Mouse (Mus musculus): ENCODE data around the gene Aanat. TPM values are rescaled to one million over a fixed set of nuclear protein-coding genes. Genes with fewer than 3 reads are reported as not detected.

Aanat gene
- polyA plus RNA-seq, 1 experiment from 2014 or later, result not detected

GRCm38 (mm10) chr11:116593345-116593744, 7.1 kb downstream of the Aanat start:
- ATAC-seq (ENCODE audit: low read depth), result no peak
- 61% methylated on average over 4 of the region's 4 CpGs for WGBS
- H3K4me3 ChIP-seq (ENCODE audit: low read depth, low read length), result no peak overlapping the region
- no peak overlapping the region for H3K4me2 ChIP-seq (ENCODE audit: low read depth, low read length)
- no peak for DNase-seq (ENCODE audit: low spot score)
- no peaks in the 10 kb centered on the region for H3K27me3 ChIP-seq (replicated peaks; ENCODE audit: control insufficient read depth, insufficient read depth, low read length)
- no peak overlapping the region for H3K9ac ChIP-seq (ENCODE audit: low read depth, low read length)
- no peaks in the 10 kb centered on the region for H3K36me3 ChIP-seq (ENCODE audit: control insufficient read depth, insufficient read depth, low read length)
- H3K27ac ChIP-seq (replicated peaks; ENCODE audit: low read depth, low read length), result no peak overlapping the region
- peaks cover 9% of the 10 kb centered on the region; the same call in 1 of the 2 replicates for H3K4me1 ChIP-seq (ENCODE audit: control insufficient read depth, insufficient read depth, low read length)
- H3K9me3 ChIP-seq (ENCODE audit: control insufficient read depth, low read length), result no peaks in the 10 kb centered on the region

GRCm38 (mm10) chr11:116596766-116597165, 10.5 kb downstream of the Aanat start:
- no peaks in the 10 kb centered on the region for H3K9me3 ChIP-seq (ENCODE audit: control insufficient read depth, low read length)
- H3K27ac ChIP-seq (replicated peaks; ENCODE audit: low read depth, low read length), result no peak overlapping the region
- no peak overlapping the region for H3K9ac ChIP-seq (ENCODE audit: low read depth, low read length)
- H3K4me2 ChIP-seq (ENCODE audit: low read depth, low read length), result no peak overlapping the region
- no peak for ATAC-seq (ENCODE audit: low read depth)
- DNase-seq (ENCODE audit: low spot score), result no peak
- H3K4me3 ChIP-seq (ENCODE audit: low read depth, low read length), result no peak overlapping the region
- no peaks in the 10 kb centered on the region for H3K27me3 ChIP-seq (replicated peaks; ENCODE audit: control insufficient read depth, insufficient read depth, low read length)
- WGBS, result 86% methylated on average over 18 of the region's 19 CpGs
- 0 out of 2 replicates have a peak, but pooled peaks cover 3% of the 10 kb centered on the region for H3K4me1 ChIP-seq (ENCODE audit: control insufficient read depth, insufficient read depth, low read length)
- H3K36me3 ChIP-seq (ENCODE audit: control insufficient read depth, insufficient read depth, low read length), result no peaks in the 10 kb centered on the region

GRCm38 (mm10) chr11:116598193-116598592, 12.0 kb downstream of the Aanat start:
- 89% methylated on average over 8 of the region's 8 CpGs for WGBS
- DNase-seq (ENCODE audit: low spot score), result no peak
- no peaks in the 10 kb centered on the region for H3K27me3 ChIP-seq (replicated peaks; ENCODE audit: control insufficient read depth, insufficient read depth, low read length)

GRCm38 (mm10) chr11:116599230-116599629, 13.0 kb downstream of the Aanat start:
- H3K27me3 ChIP-seq (replicated peaks; ENCODE audit: control insufficient read depth, insufficient read depth, low read length), result no peaks in the 10 kb centered on the region
- H3K4me1 ChIP-seq (ENCODE audit: control insufficient read depth, insufficient read depth, low read length), result no peaks in the 10 kb centered on the region
- 85% methylated on average over 15 of the region's 15 CpGs for WGBS
- ATAC-seq (ENCODE audit: low read depth), result no peak
- no peaks in the 10 kb centered on the region for H3K9me3 ChIP-seq (ENCODE audit: control insufficient read depth, low read length)
- H3K4me3 ChIP-seq (ENCODE audit: low read depth, low read length), result no peak overlapping the region
- H3K4me2 ChIP-seq (ENCODE audit: low read depth, low read length), result no peak overlapping the region
- no peak overlapping the region for H3K27ac ChIP-seq (replicated peaks; ENCODE audit: low read depth, low read length)
- DNase-seq (ENCODE audit: low spot score), result no peak
- H3K36me3 ChIP-seq (ENCODE audit: control insufficient read depth, insufficient read depth, low read length), result 0 out of 2 replicates have a peak, but pooled peaks cover 8% of the 10 kb centered on the region
- no peak overlapping the region for H3K9ac ChIP-seq (ENCODE audit: low read depth, low read length)

More at GRCm38 (mm10) chr11:116598193-116598592, 12.0 kb downstream of the Aanat start:
- H3K4me2 ChIP-seq (ENCODE audit: low read depth, low read length), result no peak overlapping the region
- 0 out of 2 replicates have a peak, but pooled peaks cover 3% of the 10 kb centered on the region for H3K36me3 ChIP-seq (ENCODE audit: control insufficient read depth, insufficient read depth, low read length)
- H3K27ac ChIP-seq (replicated peaks; ENCODE audit: low read depth, low read length), result no peak overlapping the region
- H3K9me3 ChIP-seq (ENCODE audit: control insufficient read depth, low read length), result no peaks in the 10 kb centered on the region
- no peaks in the 10 kb centered on the region for H3K4me1 ChIP-seq (ENCODE audit: control insufficient read depth, insufficient read depth, low read length)
- ATAC-seq (ENCODE audit: low read depth), result no peak
- H3K9ac ChIP-seq (ENCODE audit: low read depth, low read length), result no peak overlapping the region
- no peak overlapping the region for H3K4me3 ChIP-seq (ENCODE audit: low read depth, low read length)

GRCm38 (mm10) chr11:116601166-116601565, 14.9 kb downstream of the Aanat start:
- 0 out of 2 replicates have a peak, but pooled peaks cover 8% of the 10 kb centered on the region for H3K36me3 ChIP-seq (ENCODE audit: control insufficient read depth, insufficient read depth, low read length)
- H3K4me1 ChIP-seq (ENCODE audit: control insufficient read depth, insufficient read depth, low read length), result no peaks in the 10 kb centered on the region
- H3K9ac ChIP-seq (ENCODE audit: low read depth, low read length), result no peak overlapping the region
- no peaks in the 10 kb centered on the region for H3K27me3 ChIP-seq (replicated peaks; ENCODE audit: control insufficient read depth, insufficient read depth, low read length)
- no peak overlapping the region for H3K27ac ChIP-seq (replicated peaks; ENCODE audit: low read depth, low read length)
- H3K4me2 ChIP-seq (ENCODE audit: low read depth, low read length), result no peak overlapping the region
- WGBS, result 100% methylated on average over 5 of the region's 8 CpGs
- H3K9me3 ChIP-seq (ENCODE audit: control insufficient read depth, low read length), result no peaks in the 10 kb centered on the region
- H3K4me3 ChIP-seq (ENCODE audit: low read depth, low read length), result no peak overlapping the region
- DNase-seq (ENCODE audit: low spot score) (no peak), ATAC-seq (ENCODE audit: low read depth) (no peak)

- Histone ChIP-seq H3K27me3 (replicated peaks; ENCODE audit: control insufficient read depth, insufficient read depth, low read length) (no peaks in the 10 kb centered on the region), H3K36me3 (ENCODE audit: control insufficient read depth, insufficient read depth, low read length) (0 out of 2 replicates have a peak, but pooled peaks cover 8% of the 10 kb centered on the region), H3K27ac (replicated peaks; ENCODE audit: low read depth, low read length) (no peak overlapping the region), H3K4me1 (ENCODE audit: control insufficient read depth, insufficient read depth, low read length) (no peaks in the 10 kb centered on the region), H3K9ac (ENCODE audit: low read depth, low read length) (no peak overlapping the region), H3K4me2 (ENCODE audit: low read depth, low read length) (no peak overlapping the region), H3K9me3 (ENCODE audit: control insufficient read depth, low read length) (no peaks in the 10 kb centered on the region), H3K4me3 (ENCODE audit: low read depth, low read length) (no peak overlapping the region)
- DNase-seq (ENCODE audit: low spot score), result no peak
- no peak for ATAC-seq (ENCODE audit: low read depth)
- WGBS, result 90% methylated on average over 7 of the region's 8 CpGs
Measured at GRCm38 (mm10) chr11:116602043-116602442, 15.8 kb downstream of the Aanat start.

- H3K9ac ChIP-seq (ENCODE audit: low read depth, low read length), result no peak overlapping the region
- ATAC-seq (ENCODE audit: low read depth) (no peak), DNase-seq (ENCODE audit: low spot score) (no peak)
- H3K9me3 ChIP-seq (ENCODE audit: control insufficient read depth, low read length), result no peaks in the 10 kb centered on the region
- H3K27ac ChIP-seq (replicated peaks; ENCODE audit: low read depth, low read length), result no peak overlapping the region
- 88% methylated on average over 10 of the region's 10 CpGs for WGBS
- no peak overlapping the region for H3K4me2 ChIP-seq (ENCODE audit: low read depth, low read length)
- no peaks in the 10 kb centered on the region for H3K4me1 ChIP-seq (ENCODE audit: control insufficient read depth, insufficient read depth, low read length)
- H3K4me3 ChIP-seq (ENCODE audit: low read depth, low read length), result no peak overlapping the region
- H3K27me3 ChIP-seq (replicated peaks; ENCODE audit: control insufficient read depth, insufficient read depth, low read length), result no peaks in the 10 kb centered on the region
- 0 out of 2 replicates have a peak, but pooled peaks cover 8% of the 10 kb centered on the region for H3K36me3 ChIP-seq (ENCODE audit: control insufficient read depth, insufficient read depth, low read length)
Measured at GRCm38 (mm10) chr11:116603339-116603738, 17.1 kb downstream of the Aanat start.

- DNase-seq (ENCODE audit: low spot score) (no peak), ATAC-seq (ENCODE audit: low read depth) (no peak)
- Histone ChIP-seq H3K9me3 (ENCODE audit: control insufficient read depth, low read length) (no peaks in the 10 kb centered on the region), H3K27ac (replicated peaks; ENCODE audit: low read depth, low read length) (no peak overlapping the region), H3K4me3 (ENCODE audit: low read depth, low read length) (no peak overlapping the region), H3K4me1 (ENCODE audit: control insufficient read depth, insufficient read depth, low read length) (no peaks in the 10 kb centered on the region), H3K9ac (ENCODE audit: low read depth, low read length) (no peak overlapping the region), H3K4me2 (ENCODE audit: low read depth, low read length) (no peak overlapping the region), H3K27me3 (replicated peaks; ENCODE audit: control insufficient read depth, insufficient read depth, low read length) (no peaks in the 10 kb centered on the region), H3K36me3 (ENCODE audit: control insufficient read depth, insufficient read depth, low read length) (0 out of 2 replicates have a peak, but pooled peaks cover 8% of the 10 kb centered on the region)
- WGBS, result 85% methylated on average over 12 of the region's 12 CpGs
Measured at GRCm38 (mm10) chr11:116604097-116604496, 17.9 kb downstream of the Aanat start.

GRCm38 (mm10) chr11:116607717-116608116, 21.5 kb downstream of the Aanat start:
- H3K27ac ChIP-seq (replicated peaks; ENCODE audit: low read depth, low read length), result no peak overlapping the region
- no peak for ATAC-seq (ENCODE audit: low read depth)
- 85% methylated on average over 3 of the region's 3 CpGs for WGBS

More at GRCm38 (mm10) chr11:116607717-116608116, 21.5 kb downstream of the Aanat start:
- H3K9me3 ChIP-seq (ENCODE audit: control insufficient read depth, low read length), result no peaks in the 10 kb centered on the region
- H3K36me3 ChIP-seq (ENCODE audit: control insufficient read depth, insufficient read depth, low read length), result 0 out of 2 replicates have a peak, but pooled peaks cover 8% of the 10 kb centered on the region
- DNase-seq (ENCODE audit: low spot score), result no peak
- H3K9ac ChIP-seq (ENCODE audit: low read depth, low read length), result no peak overlapping the region
- no peaks in the 10 kb centered on the region for H3K27me3 ChIP-seq (replicated peaks; ENCODE audit: control insufficient read depth, insufficient read depth, low read length)
- no peak overlapping the region for H3K4me3 ChIP-seq (ENCODE audit: low read depth, low read length)
- no peak overlapping the region for H3K4me2 ChIP-seq (ENCODE audit: low read depth, low read length)
- H3K4me1 ChIP-seq (ENCODE audit: control insufficient read depth, insufficient read depth, low read length), result no peaks in the 10 kb centered on the region
